Mouse (Mus musculus) spleen, adult 12 weeks (tissue): ENCODE data around the gene Ptpa.

ENCODE experiments used
- DNase-seq: peaks from one replicate; pipeline ENCODE4 v3.0.0; 2022; ENCODE audit warnings: low spot score

The Ptpa gene

GRCm38 (mm10) chr2:30464411-30464810, 48.6 kb downstream of the Ptpa start:
- DNase-seq: no peak

GRCm38 (mm10) chr2:30466787-30467186, 50.9 kb downstream of the Ptpa start:
- DNase-seq: no peak

GRCm38 (mm10) chr2:30469009-30469408, 53.2 kb downstream of the Ptpa start:
- DNase-seq: no peak

DNA sequence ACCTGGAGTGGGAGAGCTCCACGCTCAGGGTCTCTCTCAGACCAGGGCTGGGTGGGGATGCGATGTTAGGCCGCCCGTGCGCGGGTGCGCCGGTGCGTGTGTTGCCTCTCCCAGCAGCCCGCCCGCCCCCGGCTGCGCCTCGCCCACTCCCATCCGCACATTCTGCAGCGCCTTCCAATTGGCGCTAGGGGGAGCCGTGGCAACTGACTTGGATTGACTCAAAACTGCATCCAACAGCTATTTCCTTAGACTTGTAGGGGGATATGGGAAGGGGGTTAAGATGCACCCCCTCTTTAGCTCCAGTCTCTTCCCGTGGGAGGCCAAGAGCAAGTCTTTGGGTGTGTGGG, 53.9 kb downstream of the Ptpa start:
- no peak for DNase-seq

GRCm38 (mm10) chr2:30470143-30470946, 54.5 kb downstream of the Ptpa start:
- DNase-seq: no peak

GRCm38 (mm10) chr2:30471051-30471450, 55.2 kb downstream of the Ptpa start:
- DNase-seq: no peak

DNA sequence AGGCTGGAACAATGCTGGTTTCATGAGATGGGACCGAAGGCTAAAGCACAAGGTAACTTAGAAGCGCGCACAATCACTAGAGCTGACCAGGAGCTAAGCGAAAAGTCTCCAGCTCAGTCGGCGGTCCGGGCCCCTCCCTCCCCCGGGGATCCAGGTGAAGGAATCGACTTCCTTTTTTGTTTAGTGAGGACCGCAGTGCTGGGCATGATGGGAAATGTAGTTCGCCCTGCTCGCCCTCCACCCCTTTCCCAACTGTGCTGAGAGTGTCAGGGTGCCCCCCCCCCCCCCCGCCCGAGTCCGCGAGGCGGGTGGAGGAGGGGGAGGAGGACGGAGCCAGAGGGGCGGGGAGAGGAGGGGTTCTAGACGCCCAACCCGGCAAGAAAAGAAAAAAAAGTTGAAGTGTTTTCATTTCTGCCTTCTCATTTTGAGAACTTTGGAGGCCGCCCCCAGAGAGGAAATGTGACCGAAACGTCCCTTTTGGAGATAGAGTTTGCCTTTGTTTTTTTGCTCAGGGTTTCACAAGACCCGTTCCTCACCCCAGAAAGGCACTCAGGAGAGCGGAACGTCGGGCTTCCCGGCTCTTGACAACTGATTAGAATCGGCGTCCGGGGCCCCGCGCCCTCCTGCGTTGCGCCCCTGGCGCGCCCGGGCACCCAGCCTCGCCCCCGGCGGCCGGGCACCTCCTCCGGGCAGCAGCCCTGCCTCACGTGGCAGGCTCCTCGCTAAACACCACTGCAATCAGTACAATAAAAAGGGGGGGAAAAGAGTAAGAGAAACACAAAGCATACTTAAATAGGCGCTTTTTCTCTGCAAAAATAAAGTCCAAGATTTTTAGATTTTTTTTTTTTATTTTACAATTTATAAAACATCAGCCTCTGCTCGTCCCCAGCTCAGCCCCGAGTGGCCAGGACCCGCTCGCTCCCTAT, 56.2 kb downstream of the Ptpa start:
- DNase-seq: no peak

- DNase-seq: no peak
Observed at GRCm38 (mm10) chr2:30472731-30473351, 57.0 kb downstream of the Ptpa start.

- no peak for DNase-seq
Observed at GRCm38 (mm10) chr2:30473431-30474031, 57.7 kb downstream of the Ptpa start.

DNA sequence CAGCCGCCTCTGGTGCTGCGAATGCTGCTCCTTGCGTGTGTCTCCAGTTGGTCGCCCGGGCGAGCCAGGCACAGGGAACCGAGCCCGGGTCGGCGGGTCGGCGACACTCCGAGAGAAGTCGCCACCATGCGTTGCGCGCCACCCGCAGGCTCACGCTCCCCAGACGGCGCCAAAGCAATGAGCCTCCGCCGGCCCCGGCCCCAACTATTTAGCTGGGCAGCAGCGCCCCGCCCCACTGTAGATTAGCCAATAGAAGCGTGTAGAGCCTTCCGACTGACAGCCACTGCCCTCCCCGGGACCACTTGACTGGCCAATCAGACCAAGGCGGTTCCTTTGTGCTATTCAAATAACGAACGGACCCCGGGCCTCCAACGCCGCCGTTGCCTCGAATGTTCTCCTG, 58.2 kb downstream of the Ptpa start, which contains the start of gene Ier5l:
TSS of gene Ier5l (minus strand) at position 181 of the 400 bp plus-strand sequence.
- no peak for DNase-seq

- DNase-seq: no peak
Observed at GRCm38 (mm10) chr2:30474776-30475175, 58.9 kb downstream of the Ptpa start.

GRCm38 (mm10) chr2:30475457-30475856, 59.6 kb downstream of the Ptpa start:
- DNase-seq: no peak

- DNase-seq: no peak
Observed at GRCm38 (mm10) chr2:30476241-30476640, 60.4 kb downstream of the Ptpa start.

DNA sequence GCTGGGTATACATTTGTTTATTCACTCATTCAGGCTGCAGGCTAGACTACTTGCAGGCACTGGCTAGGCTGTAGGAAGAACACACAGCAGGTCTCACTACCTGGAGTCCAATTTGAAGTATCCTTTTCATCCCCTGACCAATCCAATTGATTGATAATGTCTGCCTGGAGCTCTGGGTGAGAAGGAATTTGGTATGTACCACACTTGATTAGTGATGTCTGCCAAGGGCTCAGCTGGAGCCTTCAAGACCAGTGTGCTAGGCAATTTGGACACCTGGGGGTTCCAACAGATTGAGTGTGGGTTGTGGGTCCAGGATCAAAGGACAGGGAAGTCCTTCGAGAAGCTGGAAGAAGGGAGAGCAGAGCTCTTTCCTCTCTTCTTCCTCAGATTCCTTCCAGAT, 62.7 kb downstream of the Ptpa start:
- DNase-seq: no peak

DNA sequence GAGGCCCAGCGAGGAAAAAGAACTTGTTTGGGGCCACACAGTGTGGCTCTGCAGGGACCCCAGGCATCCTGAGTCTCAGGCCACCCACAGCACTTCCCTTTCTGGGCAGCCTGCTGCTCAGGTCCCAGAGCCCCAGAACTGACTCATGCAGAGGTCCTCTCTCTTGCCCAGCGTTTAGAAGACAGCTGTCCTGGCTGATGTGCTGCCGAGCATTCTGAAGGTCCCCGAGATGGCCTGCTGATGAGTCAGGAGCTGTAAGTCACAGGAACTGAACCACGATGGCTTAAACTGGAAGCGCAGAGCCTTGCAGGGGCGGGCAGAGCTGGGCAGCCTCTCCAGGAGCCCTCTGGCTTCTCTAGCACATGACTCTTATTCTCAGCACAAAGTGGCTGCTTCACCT, 71.8 kb downstream of the Ptpa start:
- DNase-seq: no peak

- no peak for DNase-seq
Observed at GRCm38 (mm10) chr2:30490384-30490783, 74.5 kb downstream of the Ptpa start.

- DNase-seq: no peak
Observed at GRCm38 (mm10) chr2:30495000-30495908, 79.4 kb downstream of the Ptpa start.

GRCm38 (mm10) chr2:30495909-30496861, 80.3 kb downstream of the Ptpa start:
- DNase-seq: peak; percentile 31
